Mouse (Mus musculus) urinary bladder, postnatal 25 days (tissue): ENCODE data around the gene Nop16.
A peak's percentile ranks its signal among the peaks of the same experiment; 100 is the strongest.

Experiments
- DNase-seq: peaks from one replicate; pipeline ENCODE4 v3.0.0; 2022; ENCODE audit warnings: low spot score

Gene Nop16

GRCm38 (mm10) chr13:54596107-54596690, 6.3 kb upstream of the Nop16 start:
- no peak for DNase-seq

- no peak for DNase-seq
Measured at GRCm38 (mm10) chr13:54593617-54594016, 3.7 kb upstream of the Nop16 start.

GRCm38 (mm10) chr13:54591776-54592356, 2.0 kb upstream of the Nop16 start:
- no peak for DNase-seq

- no peak for DNase-seq
Measured at GRCm38 (mm10) chr13:54589414-54589995, 385 bp downstream of the Nop16 start.

GRCm38 (mm10) chr13:54585831-54586230, 4.1 kb downstream of the Nop16 start:
- no peak for DNase-seq

- DNase-seq = no peak
Measured at GRCm38 (mm10) chr13:54582860-54583259, 7.0 kb downstream of the Nop16 start.

- DNase-seq = no peak
Measured at GRCm38 (mm10) chr13:54582126-54582525, 7.8 kb downstream of the Nop16 start.

GRCm38 (mm10) chr13:54581385-54581784, 8.5 kb downstream of the Nop16 start:
- DNase-seq = no peak

- no peak for DNase-seq
Measured at GRCm38 (mm10) chr13:54577652-54578507, 12.0 kb downstream of the Nop16 start.

- DNase-seq = peak; percentile 30
Measured at GRCm38 (mm10) chr13:54575489-54575888, 14.4 kb downstream of the Nop16 start.

GRCm38 (mm10) chr13:54574854-54575481, 14.9 kb downstream of the Nop16 start, which contains the start of gene Arl10:
Arl10 (plus strand) TSS chr13:54575015.
- DNase-seq = peak; percentile 72

- DNase-seq = no peak
Measured at GRCm38 (mm10) chr13:54572621-54573020, 17.3 kb downstream of the Nop16 start.

- DNase-seq = no peak
Measured at GRCm38 (mm10) chr13:54571637-54572036, 18.3 kb downstream of the Nop16 start.

- DNase-seq = no peak
Measured at GRCm38 (mm10) chr13:54570736-54571135, 19.2 kb downstream of the Nop16 start.

- DNase-seq = no peak
Measured at GRCm38 (mm10) chr13:54569282-54569681, 20.6 kb downstream of the Nop16 start.

- no peak for DNase-seq
Measured at GRCm38 (mm10) chr13:54568380-54568779, 21.5 kb downstream of the Nop16 start.

- DNase-seq = peak; percentile 38
Measured at GRCm38 (mm10) chr13:54565594-54566345, 24.1 kb downstream of the Nop16 start.

GRCm38 (mm10) chr13:54565201-54565581, 24.7 kb downstream of the Nop16 start, which contains the start of gene 4833439L19Rik:
4833439L19Rik (minus strand) TSS chr13:54565435.
- DNase-seq = peak; percentile 94

GRCm38 (mm10) chr13:54564232-54565200, 25.4 kb downstream of the Nop16 start:
- no peak for DNase-seq

- DNase-seq = no peak
Measured at GRCm38 (mm10) chr13:54562562-54562961, 27.3 kb downstream of the Nop16 start.
